Mouse (Mus musculus): Measurements from ENCODE around the gene Lrp10. TPM values are rescaled to one million over a fixed set of nuclear protein-coding genes. Genes with fewer than 3 reads are reported as not detected.

The Lrp10 gene
- polyA plus RNA-seq, 1 experiment from 2014 or later, result 24.4 TPM

GRCm38 (mm10) chr14:54464293-54465005 is 512 bp downstream of the Lrp10 start:
- peak; percentile 73 for DNase-seq (ENCODE audit: extremely low spot score, low spot score)
- Histone ChIP-seq H3K36me3 (replicated peaks) (peaks cover 26% of the 10 kb centered on the region), H3K27ac (peak overlapping the region; percentile 86), H3K4me1 (peaks cover 31% of the 10 kb centered on the region), H3K4me3 (peak overlapping the region; percentile 89), H3K9me3 (no peaks in the 10 kb centered on the region), H3K27me3 (ENCODE audit: poor library complexity, severe bottlenecking) (no peaks in the 10 kb centered on the region)
- under 1% methylated on average over 57 of the region's 57 CpGs for WGBS

GRCm38 (mm10) chr14:54471467-54471866 is 7.5 kb downstream of the Lrp10 start:
- peaks cover 40% of the 10 kb centered on the region for H3K36me3 ChIP-seq (replicated peaks)
- no peak overlapping the region for H3K4me3 ChIP-seq
- peaks cover 25% of the 10 kb centered on the region for H3K4me1 ChIP-seq
- no peak for DNase-seq (ENCODE audit: extremely low spot score, low spot score)
- 91% methylated on average over 2 of the region's 2 CpGs for WGBS
- peaks cover 12% of the 10 kb centered on the region for H3K27me3 ChIP-seq (ENCODE audit: poor library complexity, severe bottlenecking)
- H3K9me3 ChIP-seq, result no peaks in the 10 kb centered on the region
- no peak overlapping the region for H3K27ac ChIP-seq

- Histone ChIP-seq H3K36me3 (replicated peaks) (peaks cover 35% of the 10 kb centered on the region), H3K27ac (no peak overlapping the region), H3K9me3 (no peaks in the 10 kb centered on the region), H3K4me1 (peaks cover 32% of the 10 kb centered on the region), H3K27me3 (ENCODE audit: poor library complexity, severe bottlenecking) (peaks cover 24% of the 10 kb centered on the region), H3K4me3 (no peak overlapping the region)
- WGBS, result 85% methylated on average over 5 of the region's 5 CpGs
- DNase-seq (ENCODE audit: extremely low spot score, low spot score), result no peak
Measured at GRCm38 (mm10) chr14:54472671-54473070, 8.7 kb downstream of the Lrp10 start.

- Histone ChIP-seq H3K4me3 (no peak overlapping the region), H3K9me3 (no peaks in the 10 kb centered on the region), H3K27ac (no peak overlapping the region), H3K4me1 (peaks cover 46% of the 10 kb centered on the region), H3K27me3 (ENCODE audit: poor library complexity, severe bottlenecking) (peaks cover 44% of the 10 kb centered on the region), H3K36me3 (replicated peaks) (peaks cover 14% of the 10 kb centered on the region)
- WGBS, result 83% methylated on average over 5 of the region's 5 CpGs
- no peak for DNase-seq (ENCODE audit: extremely low spot score, low spot score)
Measured at GRCm38 (mm10) chr14:54474744-54475143, 10.8 kb downstream of the Lrp10 start.

- peak within 1 kb of the TSS; percentile 88 for H3K27ac ChIP-seq
- peak within 1 kb of the TSS; percentile 67 for H3K4me3 ChIP-seq
- peaks cover 58% of the 10 kb centered on the region for H3K4me1 ChIP-seq
- peak; percentile 68 for DNase-seq (ENCODE audit: extremely low spot score, low spot score)
- H3K9me3 ChIP-seq, result no peaks in the 10 kb centered on the region
- H3K27me3 ChIP-seq (ENCODE audit: poor library complexity, severe bottlenecking), result peaks cover 59% of the 10 kb centered on the region
- 0 out of 2 replicates have a peak, but pooled peaks cover 2% of the 10 kb centered on the region for H3K36me3 ChIP-seq (replicated peaks)
- 2% methylated on average over 23 of the region's 23 CpGs for WGBS
Measured at GRCm38 (mm10) chr14:54475941-54476844, 12.3 kb downstream of the Lrp10 start, which contains the start of gene Rem2. Gene Rem2, plus strand, starts transcription at chr14:54476100.

GRCm38 (mm10) chr14:54477172-54477909 is 13.4 kb downstream of the Lrp10 start:
- 70% methylated on average over 15 of the region's 15 CpGs for WGBS
- H3K27ac ChIP-seq, result 0 out of 2 replicates have a peak overlapping the region, but pooled peaks have one; percentile 88
- peak overlapping the region; percentile 67; the same call in 1 of the 2 replicates for H3K4me3 ChIP-seq

GRCm38 (mm10) chr14:54479451-54479920 is 15.5 kb downstream of the Lrp10 start:
- peak overlapping the region; percentile 81 for H3K27ac ChIP-seq
- WGBS, result under 1% methylated on average over 40 of the region's 40 CpGs
- peaks cover 58% of the 10 kb centered on the region for H3K4me1 ChIP-seq
- H3K4me3 ChIP-seq, result peak overlapping the region; percentile 54
- H3K9me3 ChIP-seq, result no peaks in the 10 kb centered on the region
- peaks cover 65% of the 10 kb centered on the region for H3K27me3 ChIP-seq (ENCODE audit: poor library complexity, severe bottlenecking)
- no peaks in the 10 kb centered on the region for H3K36me3 ChIP-seq (replicated peaks)
- DNase-seq (ENCODE audit: extremely low spot score, low spot score), result peak; percentile 65

More at GRCm38 (mm10) chr14:54477172-54477909, 13.4 kb downstream of the Lrp10 start:
- Histone ChIP-seq H3K36me3 (replicated peaks) (no peaks in the 10 kb centered on the region), H3K9me3 (no peaks in the 10 kb centered on the region), H3K4me1 (peaks cover 58% of the 10 kb centered on the region), H3K27me3 (ENCODE audit: poor library complexity, severe bottlenecking) (peaks cover 65% of the 10 kb centered on the region)
- DNase-seq (ENCODE audit: extremely low spot score, low spot score), result no peak

- Histone ChIP-seq H3K27ac (0 out of 2 replicates have a peak overlapping the region, but pooled peaks have one; percentile 6), H3K36me3 (replicated peaks) (no peaks in the 10 kb centered on the region), H3K4me3 (peak overlapping the region; percentile 22; the same call in 1 of the 2 replicates), H3K9me3 (no peaks in the 10 kb centered on the region), H3K27me3 (ENCODE audit: poor library complexity, severe bottlenecking) (peaks cover 59% of the 10 kb centered on the region), H3K4me1 (peaks cover 52% of the 10 kb centered on the region)
- WGBS, result 84% methylated on average over 6 of the region's 6 CpGs
- DNase-seq (ENCODE audit: extremely low spot score, low spot score), result no peak
Measured at GRCm38 (mm10) chr14:54480673-54481072, 16.7 kb downstream of the Lrp10 start.

GRCm38 (mm10) chr14:54481402-54481801 is 17.5 kb downstream of the Lrp10 start:
- H3K4me3 ChIP-seq, result no peak overlapping the region
- H3K4me1 ChIP-seq, result peaks cover 45% of the 10 kb centered on the region
- no peak for DNase-seq (ENCODE audit: extremely low spot score, low spot score)
- WGBS, result 79% methylated on average over 8 of the region's 8 CpGs
- H3K9me3 ChIP-seq, result no peaks in the 10 kb centered on the region
- no peaks in the 10 kb centered on the region for H3K36me3 ChIP-seq (replicated peaks)
- H3K27ac ChIP-seq, result no peak overlapping the region
- H3K27me3 ChIP-seq (ENCODE audit: poor library complexity, severe bottlenecking), result peaks cover 54% of the 10 kb centered on the region

GRCm38 (mm10) chr14:54482498-54482897 is 18.6 kb downstream of the Lrp10 start:
- 33% methylated on average over 9 of the region's 9 CpGs for WGBS
- Histone ChIP-seq H3K36me3 (replicated peaks) (no peaks in the 10 kb centered on the region), H3K27me3 (ENCODE audit: poor library complexity, severe bottlenecking) (peaks cover 43% of the 10 kb centered on the region), H3K4me3 (no peak overlapping the region), H3K9me3 (no peaks in the 10 kb centered on the region), H3K4me1 (peaks cover 34% of the 10 kb centered on the region), H3K27ac (no peak overlapping the region)
- DNase-seq (ENCODE audit: extremely low spot score, low spot score), result peak; percentile 55

- Histone ChIP-seq H3K27me3 (ENCODE audit: poor library complexity, severe bottlenecking) (peaks cover 9% of the 10 kb centered on the region), H3K4me3 (no peak overlapping the region), H3K9me3 (no peaks in the 10 kb centered on the region), H3K27ac (no peak overlapping the region), H3K36me3 (replicated peaks) (no peaks in the 10 kb centered on the region), H3K4me1 (peaks cover 2% of the 10 kb centered on the region; the same call in 1 of the 2 replicates)
- WGBS, result 92% methylated on average over 7 of the region's 7 CpGs
- no peak for DNase-seq (ENCODE audit: extremely low spot score, low spot score)
Measured at GRCm38 (mm10) chr14:54485899-54486298, 22.0 kb downstream of the Lrp10 start.

GRCm38 (mm10) chr14:54487732-54488131 is 23.8 kb downstream of the Lrp10 start:
- H3K36me3 ChIP-seq (replicated peaks), result no peaks in the 10 kb centered on the region
- 63% methylated on average over 2 of the region's 2 CpGs for WGBS
- peaks cover 3% of the 10 kb centered on the region; the same call in 1 of the 2 replicates for H3K4me1 ChIP-seq
- H3K27ac ChIP-seq, result no peak overlapping the region
- H3K27me3 ChIP-seq (ENCODE audit: poor library complexity, severe bottlenecking), result no peaks in the 10 kb centered on the region
- H3K4me3 ChIP-seq, result no peak overlapping the region
- DNase-seq (ENCODE audit: extremely low spot score, low spot score), result no peak
- no peaks in the 10 kb centered on the region for H3K9me3 ChIP-seq
